Mouse (Mus musculus) ovary, postnatal 36 days (tissue): ENCODE results near the gene Sik2.

Experiments used
- DNase-seq: peaks from one replicate; pipeline ENCODE4 v3.0.0; 2022; ENCODE audit warnings: low spot score, mixed read lengths

Gene Sik2

GRCm38 (mm10) chr9:50986123-50986522, 22.8 kb downstream of the Sik2 start:
- DNase-seq = no peak

GRCm38 (mm10) chr9:50981499-50982190, 27.2 kb downstream of the Sik2 start:
- no peak for DNase-seq

- DNase-seq = no peak
Measured at GRCm38 (mm10) chr9:50974631-50975030, 34.2 kb downstream of the Sik2 start.

GRCm38 (mm10) chr9:50970413-50970812, 38.5 kb downstream of the Sik2 start:
- no peak for DNase-seq

GRCm38 (mm10) chr9:50969266-50969665, 39.6 kb downstream of the Sik2 start:
- DNase-seq = no peak

- no peak for DNase-seq
Measured at GRCm38 (mm10) chr9:50966277-50966676, 42.6 kb downstream of the Sik2 start.

GRCm38 (mm10) chr9:50965392-50965791, 43.5 kb downstream of the Sik2 start:
- DNase-seq = no peak

GRCm38 (mm10) chr9:50964911-50965310, 44.0 kb downstream of the Sik2 start:
- DNase-seq = no peak

GRCm38 (mm10) chr9:50957956-50958489, 50.9 kb downstream of the Sik2 start:
- no peak for DNase-seq

- no peak for DNase-seq
Measured at GRCm38 (mm10) chr9:50955176-50955575, 53.7 kb downstream of the Sik2 start.

- no peak for DNase-seq
Measured at GRCm38 (mm10) chr9:50948097-50948823, 60.6 kb downstream of the Sik2 start.

GRCm38 (mm10) chr9:50946338-50946737, 62.5 kb downstream of the Sik2 start:
- DNase-seq = no peak

- DNase-seq = no peak
Measured at GRCm38 (mm10) chr9:50944826-50945225, 64.0 kb downstream of the Sik2 start.

- DNase-seq = no peak
Measured at GRCm38 (mm10) chr9:50942711-50943110, 66.2 kb downstream of the Sik2 start.

GRCm38 (mm10) chr9:50941804-50942401, 67.0 kb downstream of the Sik2 start:
- no peak for DNase-seq

GRCm38 (mm10) chr9:50929986-50930385, 78.9 kb downstream of the Sik2 start:
- no peak for DNase-seq

GRCm38 (mm10) chr9:50925801-50926200, 83.1 kb downstream of the Sik2 start:
- DNase-seq = no peak

- DNase-seq = no peak
Measured at GRCm38 (mm10) chr9:50924454-50924853, 84.4 kb downstream of the Sik2 start.

- DNase-seq = no peak
Measured at GRCm38 (mm10) chr9:50922363-50923153, 86.3 kb downstream of the Sik2 start.

GRCm38 (mm10) chr9:50920933-50921895, 87.7 kb downstream of the Sik2 start:
- DNase-seq = no peak

- DNase-seq = no peak
Measured at GRCm38 (mm10) chr9:50919554-50919953, 89.3 kb downstream of the Sik2 start.
